Mouse (Mus musculus): Measurements from ENCODE around the gene Sash3. TPM values are rescaled to one million over a fixed set of nuclear protein-coding genes. Genes with fewer than 3 reads are reported as not detected.
A peak's percentile ranks its signal among the peaks of the same experiment; 100 is the strongest.

The Sash3 gene
- total RNA-seq, 2 experiments from 2014 or later, result 1.3 to 5.8 TPM

GRCm38 (mm10) chrX:48139368-48140285 lies 6.6 kb upstream of the Sash3 start:
- intact Hi-C loops (cut with DNase I), result no loop called here
- DNase-seq, result no peak

- DNase-seq, result no peak
- intact Hi-C loops (cut with DNase I), result no loop called here
Observed at GRCm38 (mm10) chrX:48140286-48140877, 5.9 kb upstream of the Sash3 start.

GRCm38 (mm10) chrX:48141481-48141880 lies 4.8 kb upstream of the Sash3 start:
- intact Hi-C loops (cut with DNase I), result no loop called here

GRCm38 (mm10) chrX:48143415-48144335 lies 2.6 kb upstream of the Sash3 start:
- DNase-seq, result peak in 1 of 2 experiments; percentile 7
- intact Hi-C loops (cut with DNase I), result no loop called here

More at GRCm38 (mm10) chrX:48141481-48141880, 4.8 kb upstream of the Sash3 start:
- DNase-seq, result no peak

GRCm38 (mm10) chrX:48147226-48147625 lies 990 bp downstream of the Sash3 start:
- no peak for DNase-seq
- intact Hi-C loops (cut with DNase I), result no loop called here

- no peak for DNase-seq
- intact Hi-C loops (cut with DNase I), result no loop called here
Observed at GRCm38 (mm10) chrX:48147741-48148186, 1.5 kb downstream of the Sash3 start.

- DNase-seq, result no peak
- intact Hi-C loops (cut with DNase I), result no loop called here
Observed at GRCm38 (mm10) chrX:48152106-48152505, 5.9 kb downstream of the Sash3 start.

- no peak for DNase-seq
- intact Hi-C loops (cut with DNase I), result no loop called here
Observed at GRCm38 (mm10) chrX:48153414-48153813, 7.2 kb downstream of the Sash3 start.

- intact Hi-C loops (cut with DNase I), result no loop called here
- no peak for DNase-seq
Observed at GRCm38 (mm10) chrX:48153949-48154348, 7.7 kb downstream of the Sash3 start.

- intact Hi-C loops (cut with DNase I), result no loop called here
Observed at GRCm38 (mm10) chrX:48155489-48155888, 9.3 kb downstream of the Sash3 start.

GRCm38 (mm10) chrX:48157396-48157795 lies 11.2 kb downstream of the Sash3 start:
- intact Hi-C loops (cut with DNase I), result no loop called here
- no peak for DNase-seq

More at GRCm38 (mm10) chrX:48155489-48155888, 9.3 kb downstream of the Sash3 start:
- DNase-seq, result no peak

GRCm38 (mm10) chrX:48158229-48158919 lies 12.1 kb downstream of the Sash3 start:
- intact Hi-C loops (cut with DNase I), result no loop called here
- DNase-seq, result no peak

- intact Hi-C loops (cut with DNase I), result no loop called here
- no peak for DNase-seq
Observed at GRCm38 (mm10) chrX:48169892-48170291, 23.7 kb downstream of the Sash3 start.

- intact Hi-C loops (cut with DNase I), result no loop called here
- no peak for DNase-seq
Observed at GRCm38 (mm10) chrX:48170368-48170767, 24.1 kb downstream of the Sash3 start.

GRCm38 (mm10) chrX:48181844-48182243 lies 35.6 kb downstream of the Sash3 start:
- no peak for DNase-seq

GRCm38 (mm10) chrX:48184703-48185102 lies 38.5 kb downstream of the Sash3 start:
- no peak for DNase-seq
- intact Hi-C loops (cut with DNase I), result no loop called here

More at GRCm38 (mm10) chrX:48181844-48182243, 35.6 kb downstream of the Sash3 start:
- intact Hi-C loops (cut with DNase I), result no loop called here

GRCm38 (mm10) chrX:48191261-48191660 lies 45.0 kb downstream of the Sash3 start:
- intact Hi-C loops (cut with DNase I), result no loop called here

GRCm38 (mm10) chrX:48193235-48194152 lies 47.3 kb downstream of the Sash3 start:
- intact Hi-C loops (cut with DNase I), result no loop called here
- DNase-seq, result no peak

More at GRCm38 (mm10) chrX:48191261-48191660, 45.0 kb downstream of the Sash3 start:
- DNase-seq, result no peak

GRCm38 (mm10) chrX:48197856-48198255 lies 51.6 kb downstream of the Sash3 start:
- intact Hi-C loops (cut with DNase I), result no loop called here
- no peak for DNase-seq
